Mouse (Mus musculus): ENCODE measurements around the gene Kcna7.

Gene Kcna7

GRCm38 (mm10) chr7:45457204-45458060 is 52.0 kb downstream of the Kcna7 start:
- DNase-seq (ENCODE audit: low read depth in 2 of 2, low spot score in 2 of 2): no peak

GRCm38 (mm10) chr7:45458748-45459563 is 53.5 kb downstream of the Kcna7 start:
- DNase-seq (ENCODE audit: low read depth in 2 of 2, low spot score in 2 of 2): peak; percentile 60 to 70
